Mouse (Mus musculus) forebrain, embryonic 10.5 days (tissue): ENCODE measurements around the gene Olfr1221. TPM values are rescaled to one million over a fixed set of nuclear protein-coding genes. Genes with fewer than 3 reads are reported as not detected.
"Not testable (repeated sequence)": the region's sequence is repeated elsewhere in the genome, so short reads cannot be mapped to it uniquely, and the experiment has no call there.

ENCODE experiments used
- DNase-seq: peaks from one replicate; pipeline ENCODE4 v3.0.0-alpha.2; 2017; ENCODE audit warnings: low spot score; ENCODE audit errors: extremely low spot score
- H3K27ac ChIP-seq: fragments of 300-500 bp; sonication (generic); 2 replicates; pipeline ENCODE4 v1.5.1; 2016; ENCODE audit warnings: mild to moderate bottlenecking
- H3K27me3 ChIP-seq: fragments of 300-500 bp; sonication (generic); 2 replicates; pipeline ENCODE4 v1.6.1; 2016; ENCODE audit warnings: mild to moderate bottlenecking; ENCODE audit not compliant: poor library complexity, severe bottlenecking
- H3K36me3 ChIP-seq: fragments of 300-500 bp; sonication (generic); replicated peaks from 2 replicates; pipeline ENCODE4 v1.6.1; 2016; ENCODE audit warnings: mild to moderate bottlenecking, moderate library complexity
- H3K4me1 ChIP-seq: fragments of 300-500 bp; sonication (generic); 2 replicates; pipeline ENCODE4 v1.6.1; 2016
- H3K4me3 ChIP-seq: fragments of 300-500 bp; sonication (generic); 2 replicates; pipeline ENCODE4 v1.5.1; 2016; ENCODE audit warnings: mild to moderate bottlenecking, moderate library complexity
- H3K9me3 ChIP-seq: fragments of 300-500 bp; sonication (generic); 2 replicates; pipeline ENCODE4 v1.6.1; 2016; ENCODE audit warnings: mild to moderate bottlenecking, moderate library complexity
- WGBS: fragments of 180-500 bp; shearing (Covaris S2); methylation state at CpG from one replicate; pipeline ENCODE4 v1.1.7; 2016; 5-methylcytosine and 5-hydroxymethylcytosine counted together
- polyA plus RNA-seq: library from polyadenylated mRNA; unstranded; fragments of >200 nt; fragmentation: Nextera tagmentation; extraction: Ambion mirVana; gene quantifications from 2 replicates; pipeline ENCODE4 v1.2.1, GENCODE M21; 2016

Gene Olfr1221
- not detected in 2 replicates for polyA plus RNA-seq

GRCm38 (mm10) chr2:89117183-89117582, at the start of gene Olfr1221:
Gene Olfr1221 (minus strand): TSS chr2:89117283.
- DNase-seq: no peak
- WGBS: 94% methylated on average over 2 of the region's 2 CpGs
- Histone ChIP-seq H3K27me3 (no peaks in the 10 kb centered on the region), H3K4me3 (no peak within 1 kb of the TSS), H3K36me3 (no peaks in the 10 kb centered on the region), H3K9me3 (no peaks in the 10 kb centered on the region), H3K4me1 (no peaks in the 10 kb centered on the region), H3K27ac (no peak within 1 kb of the TSS)

GRCm38 (mm10) chr2:89164711-89165110, 47.6 kb upstream of the Olfr1221 start:
- not testable (repeated sequence) for H3K27me3 ChIP-seq

GRCm38 (mm10) chr2:89163991-89164390, 46.9 kb upstream of the Olfr1221 start, which contains the start of gene Olfr1224-ps1:
Gene Olfr1224-ps1 (minus strand): TSS chr2:89164091.
- H3K4me3 ChIP-seq, H3K27me3 ChIP-seq, H3K36me3 ChIP-seq, H3K4me1 ChIP-seq, H3K27ac ChIP-seq, DNase-seq, H3K9me3 ChIP-seq: not testable (repeated sequence)
- WGBS: 93% methylated on average over 8 of the region's 8 CpGs

More at GRCm38 (mm10) chr2:89164711-89165110, 47.6 kb upstream of the Olfr1221 start:
- DNase-seq, H3K4me1 ChIP-seq, H3K9me3 ChIP-seq, H3K27ac ChIP-seq, H3K36me3 ChIP-seq, H3K4me3 ChIP-seq: not testable (repeated sequence)
- 94% methylated on average over 4 of the region's 4 CpGs for WGBS

GRCm38 (mm10) chr2:89151460-89151859, 34.4 kb upstream of the Olfr1221 start, which contains the start of gene Olfr1223:
Gene Olfr1223 (minus strand): TSS chr2:89151560.
- no peak for DNase-seq
- Histone ChIP-seq H3K4me1 (no peaks in the 10 kb centered on the region), H3K36me3 (no peaks in the 10 kb centered on the region), H3K9me3 (no peaks in the 10 kb centered on the region), H3K4me3 (no peak within 1 kb of the TSS), H3K27me3 (no peaks in the 10 kb centered on the region), H3K27ac (no peak within 1 kb of the TSS)
- WGBS: 74% methylated on average over 1 of the region's 1 CpGs

- Histone ChIP-seq H3K27me3 (no peaks in the 10 kb centered on the region), H3K9me3 (no peaks in the 10 kb centered on the region), H3K36me3 (no peaks in the 10 kb centered on the region), H3K27ac (no peak within 1 kb of the TSS), H3K4me3 (no peak within 1 kb of the TSS), H3K4me1 (no peaks in the 10 kb centered on the region)
- no peak for DNase-seq
- WGBS: 91% methylated on average over 3 of the region's 3 CpGs
Observed at GRCm38 (mm10) chr2:89132954-89133353, 15.9 kb upstream of the Olfr1221 start, which contains the start of gene Olfr1222. Gene Olfr1222 (minus strand): TSS chr2:89133054.

- Histone ChIP-seq H3K27ac (no peak within 1 kb of the TSS), H3K4me1 (no peaks in the 10 kb centered on the region), H3K27me3 (no peaks in the 10 kb centered on the region), H3K9me3 (no peaks in the 10 kb centered on the region), H3K36me3 (no peaks in the 10 kb centered on the region), H3K4me3 (no peak within 1 kb of the TSS)
- DNase-seq: no peak
- 87% methylated on average over 3 of the region's 3 CpGs for WGBS
Observed at GRCm38 (mm10) chr2:89106735-89107134, 10.3 kb downstream of the Olfr1221 start, which contains the start of gene Olfr1220. Gene Olfr1220 (minus strand): TSS chr2:89106835.

- no peaks in the 10 kb centered on the region for H3K4me1 ChIP-seq
- DNase-seq: no peak
- no peaks in the 10 kb centered on the region for H3K9me3 ChIP-seq
- no peak overlapping the region for H3K27ac ChIP-seq
- no peaks in the 10 kb centered on the region for H3K27me3 ChIP-seq
- no peak overlapping the region for H3K4me3 ChIP-seq
- no peaks in the 10 kb centered on the region for H3K36me3 ChIP-seq
Observed at GRCm38 (mm10) chr2:89105651-89106050, 11.4 kb downstream of the Olfr1221 start.

- Histone ChIP-seq H3K36me3 (no peaks in the 10 kb centered on the region), H3K27me3 (no peaks in the 10 kb centered on the region), H3K4me3 (no peak overlapping the region), H3K27ac (no peak overlapping the region), H3K9me3 (no peaks in the 10 kb centered on the region), H3K4me1 (no peaks in the 10 kb centered on the region)
- no peak for DNase-seq
- WGBS: 100% methylated on average over 1 of the region's 1 CpGs
Observed at GRCm38 (mm10) chr2:89093848-89094247, 23.2 kb downstream of the Olfr1221 start.

- no peak for DNase-seq
- Histone ChIP-seq H3K4me1 (no peaks in the 10 kb centered on the region), H3K9me3 (no peaks in the 10 kb centered on the region), H3K36me3 (no peaks in the 10 kb centered on the region), H3K27me3 (no peaks in the 10 kb centered on the region), H3K27ac (no peak within 1 kb of the TSS), H3K4me3 (no peak within 1 kb of the TSS)
- 68% methylated on average over 1 of the region's 1 CpGs for WGBS
Observed at GRCm38 (mm10) chr2:89083413-89083812, 33.7 kb downstream of the Olfr1221 start, which contains the start of gene Olfr1219. Gene Olfr1219 (minus strand): TSS chr2:89083513.

GRCm38 (mm10) chr2:89081487-89081886, 35.6 kb downstream of the Olfr1221 start:
- H3K27me3 ChIP-seq: no peaks in the 10 kb centered on the region
- H3K4me3 ChIP-seq: no peak overlapping the region
- DNase-seq: no peak
- H3K9me3 ChIP-seq: no peaks in the 10 kb centered on the region
- no peaks in the 10 kb centered on the region for H3K4me1 ChIP-seq
- no peak overlapping the region for H3K27ac ChIP-seq
- H3K36me3 ChIP-seq: no peaks in the 10 kb centered on the region

GRCm38 (mm10) chr2:89061087-89061486, 56.0 kb downstream of the Olfr1221 start, which contains the start of gene Olfr1218:
Gene Olfr1218 (minus strand): TSS chr2:89061187.
- no peak for DNase-seq

More at GRCm38 (mm10) chr2:89061087-89061486, 56.0 kb downstream of the Olfr1221 start, which contains the start of gene Olfr1218:
- Histone ChIP-seq H3K36me3 (no peaks in the 10 kb centered on the region), H3K4me3 (no peak within 1 kb of the TSS), H3K27ac (no peak within 1 kb of the TSS), H3K27me3 (no peaks in the 10 kb centered on the region), H3K9me3 (no peaks in the 10 kb centered on the region), H3K4me1 (no peaks in the 10 kb centered on the region)
